Mouse (Mus musculus) right cerebral cortex, adult 2 months (tissue): ENCODE measurements around the gene Cblb.

Experiments used
- DNase-seq, 2 experiments: peaks; one replicate each; pipeline ENCODE4 v3.0.0; 2021 to 2022; ENCODE audit warnings: low spot score in 2 of 2

Cblb gene

DNA sequence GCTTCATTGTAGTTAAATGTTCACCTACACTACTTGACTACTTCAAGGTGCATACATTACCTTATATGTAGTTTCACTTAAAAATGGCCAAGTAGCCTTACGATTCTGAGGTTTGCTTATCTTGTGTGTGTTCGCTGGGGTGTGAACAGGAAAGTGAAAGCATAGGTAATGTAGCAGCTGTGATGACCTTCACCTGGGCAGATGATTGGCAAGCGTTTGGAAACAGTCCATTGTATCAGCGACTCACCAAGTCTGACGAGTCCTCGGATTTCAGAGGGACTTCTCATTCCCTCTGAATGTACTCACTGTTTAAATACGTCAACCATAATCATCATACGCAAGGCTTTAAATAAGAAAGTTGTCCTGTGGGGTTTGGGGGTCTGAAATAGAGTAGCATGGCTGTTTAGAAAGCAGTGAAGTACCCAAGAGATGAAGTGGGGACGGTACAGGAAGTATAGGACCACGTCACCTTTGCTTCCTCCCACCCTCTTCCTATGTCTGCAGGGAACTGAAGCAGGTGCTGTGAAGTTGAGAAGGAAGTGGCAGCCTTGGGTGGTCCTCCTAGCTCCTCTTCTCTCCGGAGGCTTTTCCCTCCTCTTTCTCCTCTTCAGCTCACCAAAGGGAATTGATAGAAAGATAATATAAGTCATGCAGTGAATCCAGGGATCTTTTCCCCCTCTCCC lies 101.9 kb downstream of the Cblb start:
- DNase-seq, result no peak

DNA sequence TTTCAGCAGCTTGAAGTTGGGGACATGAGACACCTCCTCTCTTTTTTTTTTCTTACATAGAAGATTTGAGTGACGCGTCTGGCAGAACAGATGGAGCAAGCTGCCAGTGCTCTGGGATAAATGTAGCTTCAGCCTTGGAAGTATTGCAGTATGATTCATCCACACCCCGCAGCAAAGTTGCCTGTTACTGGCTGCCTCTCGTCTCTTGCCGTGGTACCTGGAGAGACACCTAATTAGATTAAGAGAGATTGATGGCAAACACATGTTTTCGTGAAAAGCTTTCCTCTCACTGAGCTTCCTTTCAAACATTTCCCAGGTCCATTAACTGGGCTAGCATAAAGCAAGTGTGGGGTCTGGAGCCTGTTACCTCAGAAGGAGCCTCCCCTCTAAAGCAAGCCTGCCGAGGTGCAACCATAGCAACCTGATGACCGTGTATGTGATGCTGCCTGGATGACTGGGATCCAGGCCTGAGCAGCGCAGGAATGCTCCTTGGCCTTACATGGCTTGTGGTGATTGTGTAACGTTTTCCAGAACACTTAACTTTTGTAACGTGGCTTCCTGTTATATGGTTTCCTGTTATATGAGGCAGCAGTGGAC lies 103.7 kb downstream of the Cblb start:
- peak; percentile 75 to 77 for DNase-seq

DNA sequence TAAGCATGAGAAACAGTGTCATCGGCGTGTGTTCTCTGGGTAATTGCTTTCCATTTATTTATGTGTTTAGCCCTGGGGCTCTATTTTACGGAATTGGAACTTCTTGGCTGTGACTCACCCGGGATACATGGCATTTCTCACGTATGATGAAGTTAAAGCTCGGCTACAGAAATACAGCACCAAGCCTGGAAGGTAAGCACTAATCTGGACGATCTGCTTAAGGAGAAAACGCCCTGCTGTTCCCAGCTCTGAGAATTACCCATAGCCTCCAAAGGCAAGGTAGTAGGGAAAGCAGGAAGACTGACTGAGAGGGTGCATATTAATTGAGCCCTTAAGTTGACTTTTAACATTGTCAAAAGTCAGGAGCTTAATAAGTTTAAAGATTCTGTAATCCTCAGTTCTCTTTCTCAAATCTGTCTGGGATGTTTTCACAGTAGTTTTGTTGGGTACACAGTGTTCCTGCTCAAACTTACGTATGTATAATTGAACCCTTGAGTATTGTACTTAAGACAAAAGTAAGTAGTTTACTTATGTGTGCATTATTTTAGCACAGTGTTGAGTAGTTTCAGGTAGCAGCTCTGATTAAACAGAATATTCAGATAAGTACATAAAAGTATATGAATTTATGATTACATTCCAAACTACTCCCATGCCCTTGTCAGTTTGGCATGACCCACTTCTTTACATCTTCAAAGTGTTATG lies 104.8 kb downstream of the Cblb start:
- DNase-seq, result no peak

DNA sequence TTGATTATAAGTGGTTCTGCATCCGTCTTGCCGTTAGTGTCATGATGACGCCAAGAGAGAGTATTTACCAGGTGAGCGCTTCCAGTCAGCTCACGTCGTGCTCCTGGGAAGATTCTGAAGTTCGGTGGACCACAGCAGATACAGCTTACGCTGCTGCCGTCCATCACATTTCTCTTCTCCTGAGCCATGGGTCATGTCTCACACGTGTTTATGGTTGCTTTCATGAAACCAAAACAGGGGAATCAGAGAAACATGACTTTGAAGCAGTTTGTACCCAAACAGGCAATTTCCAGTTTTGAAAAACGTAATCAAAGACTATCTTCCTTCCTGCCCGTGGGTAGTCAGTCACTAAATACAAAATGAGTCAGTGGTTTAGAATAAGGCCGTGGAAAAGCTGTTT lies 112.1 kb downstream of the Cblb start:
- no peak for DNase-seq

DNA sequence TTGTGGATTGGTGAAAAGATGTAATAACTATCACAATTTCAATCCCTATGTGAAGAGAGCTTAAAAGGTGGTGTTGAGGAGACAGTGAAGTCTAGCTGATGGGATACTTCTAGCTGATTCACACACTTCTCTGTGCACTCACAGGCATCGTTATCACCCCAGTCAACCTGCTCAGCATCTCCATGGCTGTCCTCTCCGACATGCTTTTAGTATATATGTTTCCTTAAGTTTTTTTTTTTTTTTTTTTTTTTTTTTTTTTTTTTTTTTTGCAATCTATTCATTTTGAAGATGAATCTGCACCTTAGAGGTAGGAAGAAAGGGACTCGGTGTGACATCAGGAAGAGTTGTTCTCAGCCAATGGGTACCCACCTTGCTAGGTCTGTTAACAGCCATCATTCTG lies 112.8 kb downstream of the Cblb start:
- no peak for DNase-seq

DNA sequence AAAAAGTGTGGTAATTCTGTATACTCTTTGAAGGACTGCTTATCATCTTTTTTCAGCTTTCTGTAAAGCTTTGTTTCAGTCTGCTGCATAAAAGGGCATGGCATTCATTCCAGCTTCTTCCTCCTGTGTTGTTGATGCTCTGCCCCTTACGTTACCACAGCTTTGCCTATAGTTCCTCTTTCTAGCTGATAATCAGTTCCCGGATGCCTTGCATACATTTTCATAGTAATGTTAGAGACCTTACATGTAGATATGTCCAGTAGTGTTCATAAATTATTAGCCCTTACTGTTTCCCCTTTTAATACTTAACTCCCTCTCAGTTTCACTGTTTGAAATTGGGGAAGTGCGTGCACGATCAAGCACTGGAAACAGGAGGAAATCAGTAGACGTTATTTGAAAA lies 113.8 kb downstream of the Cblb start:
- DNase-seq, result no peak

DNA sequence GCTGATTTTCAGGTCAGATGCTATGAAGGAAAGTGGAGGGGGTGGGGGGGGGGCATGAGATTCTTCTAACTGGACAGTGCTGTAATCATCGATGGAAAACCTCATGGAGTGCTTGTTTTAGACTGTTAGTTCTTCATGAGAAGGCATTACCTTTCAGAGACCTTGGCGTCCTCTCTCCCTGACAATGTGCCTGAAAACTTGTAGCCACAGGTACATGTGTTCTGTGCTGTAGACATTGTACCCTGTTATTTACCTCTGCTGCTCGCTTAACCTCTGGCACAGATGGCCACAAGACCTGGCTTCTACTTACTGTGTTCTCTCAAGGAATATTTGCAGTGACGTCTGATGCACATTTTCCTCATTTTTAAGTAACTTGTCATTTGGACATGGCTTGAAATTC lies 114.5 kb downstream of the Cblb start:
- DNase-seq, result no peak

DNA sequence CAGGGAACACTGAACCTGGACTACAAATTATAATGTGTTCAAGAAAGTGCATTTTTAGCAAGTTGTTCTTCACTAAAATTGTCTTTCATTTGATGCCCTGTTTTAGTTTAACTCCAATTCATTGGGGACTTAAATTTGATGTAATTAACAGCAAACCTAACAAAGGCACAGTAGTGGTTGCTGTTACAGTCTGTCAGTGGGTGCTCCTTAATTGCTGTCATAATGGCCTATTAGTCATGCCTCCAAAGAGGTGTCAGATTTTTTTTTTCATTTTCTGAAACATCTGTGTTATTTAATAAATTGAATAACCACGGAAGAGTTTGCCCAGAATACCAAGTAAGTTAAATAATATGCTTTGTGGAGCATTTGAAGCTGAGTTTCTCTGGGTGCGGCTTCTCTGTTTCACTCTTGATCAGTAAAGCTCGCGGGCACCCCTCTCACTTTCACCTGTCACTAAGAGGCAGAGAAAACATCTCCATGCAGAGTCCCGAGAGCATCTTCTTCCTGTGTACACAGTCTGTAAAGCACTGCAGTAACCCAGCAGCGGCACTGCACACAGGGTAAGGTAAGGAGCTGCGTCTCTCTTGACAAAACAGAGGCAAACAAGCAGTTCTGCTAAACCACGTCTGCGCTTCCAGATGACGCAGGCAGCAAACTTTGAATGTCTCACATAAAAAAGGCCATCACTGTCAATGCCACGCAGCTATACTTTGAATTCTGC lies 116.1 kb downstream of the Cblb start:
- no peak for DNase-seq

DNA sequence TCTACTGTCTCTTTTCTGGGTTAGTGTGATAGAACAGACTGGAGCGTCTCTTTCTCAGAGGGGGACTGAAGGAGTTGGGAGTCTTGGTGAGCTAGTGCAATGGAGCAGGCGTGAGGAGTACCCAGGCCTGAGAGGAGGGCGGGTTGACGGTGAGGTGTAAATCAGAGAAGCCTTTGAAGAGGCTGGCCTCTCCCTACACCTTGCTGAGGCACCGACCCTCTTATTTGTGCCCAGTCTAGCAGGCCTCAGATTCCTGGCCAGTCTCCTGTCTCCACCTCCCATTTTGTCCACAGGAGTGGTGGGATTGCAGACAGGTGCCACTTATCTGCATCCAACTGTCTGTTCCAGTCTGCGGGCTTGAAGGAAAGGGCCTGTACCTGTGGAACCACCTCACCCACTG lies 117.0 kb downstream of the Cblb start:
- DNase-seq, result no peak

DNA sequence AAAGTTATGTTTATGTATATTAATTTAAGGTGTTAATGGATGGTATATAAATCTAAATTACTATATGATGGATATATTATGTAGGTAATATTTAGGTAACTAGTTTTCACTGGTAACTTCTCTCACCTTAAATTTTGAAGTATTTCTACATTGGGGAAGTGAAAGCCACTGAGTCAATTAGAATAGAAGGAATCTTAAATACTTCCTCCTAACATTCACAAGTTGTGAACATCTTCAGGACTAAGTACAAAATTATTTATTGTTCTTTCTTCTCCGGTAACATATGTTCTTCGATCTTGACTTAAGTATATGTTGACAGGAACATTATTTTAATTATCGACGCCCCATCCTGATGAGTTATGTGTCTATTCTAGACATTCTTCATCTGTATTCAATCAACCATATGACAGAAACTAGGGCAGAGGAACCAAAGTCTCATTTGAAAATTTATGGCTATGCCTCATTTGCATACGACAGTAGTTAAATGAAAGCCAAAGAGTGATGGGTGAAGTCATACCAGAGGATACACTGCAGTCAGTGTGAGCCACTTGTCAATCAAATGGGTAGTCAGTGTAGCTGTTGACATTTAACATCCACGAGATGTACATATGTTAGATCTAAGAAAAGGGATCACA lies 118.2 kb downstream of the Cblb start:
- no peak for DNase-seq

DNA sequence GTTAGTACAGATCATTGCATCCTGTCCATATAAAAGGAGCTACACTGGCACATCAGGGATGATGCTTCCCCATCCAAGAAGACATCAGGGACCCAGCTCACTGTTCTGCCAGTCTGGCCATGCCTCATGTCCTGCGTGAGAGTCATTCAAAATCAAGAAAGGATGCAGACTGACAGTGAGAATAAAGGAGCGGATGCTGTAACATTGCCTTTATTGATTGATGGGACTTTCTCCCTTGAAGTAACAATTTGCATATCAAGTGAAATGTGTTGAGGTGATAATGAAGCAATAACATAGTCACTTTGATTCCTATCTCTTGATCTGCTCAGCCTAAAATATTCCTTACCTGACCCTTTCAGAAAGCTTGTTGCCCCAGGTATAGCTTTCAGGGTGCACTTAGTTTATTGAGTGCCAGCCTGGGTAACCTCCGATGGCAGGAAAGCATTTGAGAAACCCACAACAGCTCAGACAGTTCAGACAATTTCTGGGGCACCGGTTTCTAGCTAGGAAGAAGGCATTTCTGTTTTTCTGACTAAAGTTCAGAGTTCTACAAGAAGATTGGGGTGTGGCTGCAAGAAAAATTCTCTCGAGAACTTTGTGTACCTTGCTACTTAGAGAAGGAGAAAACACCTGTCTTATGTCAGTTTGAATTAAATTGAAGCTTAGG lies 124.1 kb downstream of the Cblb start:
- no peak for DNase-seq

DNA sequence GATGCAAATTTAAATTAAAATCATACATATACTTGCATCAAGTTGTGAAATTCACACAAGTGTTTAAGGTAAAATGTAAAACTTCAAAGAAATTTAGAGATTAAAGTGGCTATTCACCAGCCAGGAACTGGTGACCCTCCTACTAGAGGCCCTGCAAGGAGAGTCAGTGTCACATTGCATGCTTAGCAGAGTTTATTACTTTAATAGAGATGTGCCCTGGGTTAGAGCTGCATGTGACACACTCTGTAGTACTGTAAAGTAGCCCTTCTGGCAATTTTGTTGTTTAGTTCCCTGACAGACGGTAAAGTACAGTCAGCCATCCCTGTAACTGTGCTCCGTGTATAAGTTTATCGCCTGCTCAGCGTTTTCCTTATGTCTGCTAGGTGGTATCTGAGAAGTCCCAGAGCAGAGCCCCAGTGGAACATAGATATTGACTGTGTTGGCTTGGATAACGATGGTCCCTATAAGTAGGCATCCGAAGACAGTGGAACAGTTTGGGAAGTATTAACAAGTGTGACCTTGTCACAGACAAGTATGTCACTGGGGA lies 129.0 kb downstream of the Cblb start:
- DNase-seq, result no peak

DNA sequence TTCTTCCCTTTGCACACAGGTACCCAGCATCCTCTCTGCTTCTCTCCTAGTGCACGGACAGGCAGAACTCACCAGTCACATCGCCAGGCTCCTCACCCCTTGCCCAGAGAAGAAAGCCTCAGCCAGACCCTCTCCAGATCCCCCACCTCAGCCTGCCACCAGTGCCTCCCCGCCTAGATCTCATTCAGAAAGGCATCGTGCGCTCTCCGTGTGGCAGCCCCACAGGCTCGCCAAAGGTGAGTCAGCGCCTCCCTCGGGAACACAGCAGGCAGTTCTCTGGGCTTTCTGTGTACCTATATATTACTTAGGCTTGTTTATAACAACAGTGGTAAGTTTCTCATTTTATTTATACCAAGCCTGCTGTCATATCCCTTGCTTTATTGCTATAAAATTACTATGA lies 133.2 kb downstream of the Cblb start:
- DNase-seq, result no peak

DNA sequence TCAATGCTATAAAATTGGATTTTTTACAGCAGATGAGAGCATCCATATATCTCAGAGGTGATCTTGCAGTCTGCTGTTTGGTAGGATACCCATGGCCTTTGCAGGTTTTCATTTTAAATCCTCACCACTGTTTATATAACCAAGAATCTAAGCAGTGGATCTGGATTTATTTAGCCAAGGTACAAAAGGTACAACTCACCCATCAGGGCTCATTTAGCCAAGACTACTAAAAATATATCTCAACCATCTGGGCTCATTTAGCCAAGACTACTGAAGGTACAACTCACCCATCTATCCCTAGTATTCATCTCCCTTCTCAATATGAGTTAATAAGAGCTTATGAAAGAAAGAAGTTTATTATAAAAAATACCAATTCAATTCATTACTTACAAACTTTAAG lies 142.2 kb downstream of the Cblb start:
- DNase-seq, result no peak

DNA sequence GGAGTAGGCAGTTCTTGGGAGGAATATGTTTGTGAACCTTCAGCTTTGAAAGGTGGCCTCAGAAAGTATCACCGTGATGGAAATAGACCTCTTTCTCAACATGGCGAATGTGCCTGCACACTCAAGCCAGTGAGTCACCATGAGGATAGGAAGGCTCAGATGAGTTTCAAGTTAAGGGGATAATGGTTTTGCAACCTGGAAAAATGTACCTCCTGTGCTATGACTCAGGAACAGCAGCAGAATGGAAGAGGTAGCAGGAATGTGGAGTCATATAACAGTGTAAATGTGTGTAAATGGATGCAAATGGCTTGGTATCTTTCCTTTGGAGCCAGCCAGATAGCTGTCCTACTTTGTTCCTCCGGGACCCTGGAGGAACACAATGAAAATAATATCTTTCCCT lies 148.8 kb downstream of the Cblb start:
- no peak for DNase-seq

DNA sequence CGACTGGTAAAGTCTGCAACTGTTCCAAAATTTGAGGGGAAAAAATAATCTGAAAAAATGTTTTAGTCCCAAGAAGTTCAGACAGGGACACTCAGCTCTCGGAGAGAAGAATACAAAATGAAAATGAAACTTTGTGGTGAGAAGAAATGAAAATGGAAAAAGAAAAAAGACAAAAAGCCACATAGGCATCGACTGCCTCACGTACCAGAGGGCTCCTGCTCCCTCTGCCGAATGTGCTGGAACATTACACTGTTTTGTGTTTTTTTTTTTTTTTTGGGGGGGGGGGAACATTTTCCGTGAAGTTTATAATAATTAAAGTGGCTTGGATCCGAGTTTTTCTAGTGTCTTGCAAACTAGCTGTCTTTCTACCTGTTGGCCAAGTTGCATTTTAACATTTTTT lies 151.0 kb downstream of the Cblb start:
- DNase-seq, result no peak

DNA sequence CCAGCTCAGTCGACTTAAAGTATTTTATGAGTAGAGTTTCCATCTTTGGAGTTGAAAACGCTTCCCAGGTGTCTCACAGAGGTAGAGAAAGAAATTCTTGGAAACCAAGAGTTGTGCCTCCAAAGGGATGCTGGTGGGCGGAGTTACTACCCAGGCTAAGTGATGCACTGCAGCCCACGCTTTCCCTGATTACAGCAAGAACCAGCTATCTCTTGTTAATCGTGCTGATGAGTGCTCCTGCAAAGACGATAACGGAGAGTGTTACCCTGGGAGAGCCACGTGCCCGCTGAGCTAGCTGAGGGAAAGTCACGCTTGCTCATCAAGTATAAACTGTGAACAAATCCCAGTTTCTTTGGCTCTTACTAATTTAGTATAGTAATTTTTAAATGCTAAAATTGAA lies 153.3 kb downstream of the Cblb start:
- peak; percentile 31 to 41 for DNase-seq

DNA sequence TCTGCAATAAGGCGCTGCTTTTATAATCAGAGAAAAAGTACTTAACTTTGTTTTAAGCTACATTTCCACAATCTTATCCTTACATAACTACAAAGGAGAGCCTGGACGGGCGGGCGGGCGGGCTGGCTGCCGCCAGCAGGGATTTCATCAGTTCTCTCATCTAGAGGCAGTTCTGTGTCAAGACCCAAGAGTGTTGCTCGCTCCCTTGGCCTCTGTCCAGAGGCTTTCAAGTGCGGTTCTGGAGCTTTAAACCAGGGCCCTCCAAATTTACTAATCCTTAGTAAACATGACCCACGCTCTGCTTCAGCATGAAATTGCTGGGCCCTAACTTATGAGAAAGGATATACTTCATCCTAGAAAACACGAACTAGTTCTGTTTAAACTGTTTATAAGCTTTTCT lies 155.7 kb downstream of the Cblb start:
- DNase-seq, result no peak

DNA sequence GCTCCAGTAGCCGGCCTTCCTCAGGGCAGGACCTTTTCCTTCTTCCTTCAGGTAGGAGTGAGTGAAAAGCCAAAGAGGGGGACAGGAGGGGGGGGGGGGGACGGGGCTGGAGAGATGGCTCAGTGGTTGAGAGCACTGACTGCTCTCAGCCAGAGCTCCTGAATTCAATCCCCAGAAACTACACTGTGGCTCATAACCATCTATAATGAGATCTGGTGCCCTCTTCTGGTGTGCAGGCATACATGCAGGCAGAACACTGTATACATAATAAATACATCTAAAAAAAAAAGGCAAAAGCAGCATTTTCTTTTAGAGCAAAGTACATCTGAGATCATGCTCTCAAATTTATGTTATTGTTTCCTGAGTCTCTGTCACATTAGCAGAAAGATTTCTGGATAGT lies 158.1 kb downstream of the Cblb start:
- no peak for DNase-seq

DNA sequence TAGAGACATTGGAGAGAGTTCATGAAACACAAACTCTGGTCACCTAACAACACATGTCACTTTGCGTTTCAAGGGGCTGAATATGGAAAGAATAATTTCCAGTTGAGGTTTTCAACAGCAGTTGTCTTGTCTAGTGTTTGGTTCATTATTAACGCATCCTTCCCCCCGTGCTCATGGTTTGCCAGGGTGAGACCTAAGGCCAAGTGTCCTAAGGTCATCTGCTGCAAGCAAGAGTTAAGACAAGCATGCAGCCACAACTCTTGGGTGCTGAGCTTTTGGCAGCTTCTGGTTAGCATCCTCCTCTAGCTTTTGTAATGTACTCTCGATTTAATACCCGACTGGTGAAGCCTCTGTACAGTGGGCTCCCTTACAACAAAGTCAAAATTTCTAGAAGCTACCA lies 159.7 kb downstream of the Cblb start:
- DNase-seq, result no peak

DNA sequence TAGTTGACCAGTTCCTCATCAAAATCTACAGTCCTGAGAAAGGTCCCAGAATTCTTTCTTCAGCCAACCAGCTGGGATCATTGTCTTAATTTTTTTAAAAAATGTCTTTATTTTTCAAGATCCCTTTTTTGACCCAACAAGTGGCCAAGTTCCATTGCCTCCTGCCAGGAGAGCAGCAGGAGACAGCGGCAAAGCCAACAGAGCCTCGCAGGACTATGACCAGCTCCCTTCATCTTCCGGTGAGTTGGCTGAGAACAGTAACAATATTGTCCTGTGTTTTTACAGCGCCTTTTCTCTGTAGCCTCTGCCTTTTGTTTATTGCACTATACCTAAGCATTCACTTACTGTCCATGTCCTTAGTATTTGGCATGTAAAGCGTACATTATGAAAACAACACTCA lies 163.0 kb downstream of the Cblb start:
- DNase-seq, result no peak
